Mouse (Mus musculus): ENCODE data around the gene Pdcd2. TPM values are rescaled to one million over a fixed set of nuclear protein-coding genes. Genes with fewer than 3 reads are reported as not detected.
A peak's percentile ranks its signal among the peaks of the same experiment; 100 is the strongest.

The Pdcd2 gene
- polyA plus RNA-seq, 1 experiment from 2014 or later, result 42.6 TPM

- 75% methylated on average over 4 of the region's 4 CpGs for WGBS
- peaks cover 3% of the 10 kb centered on the region; the same call in 1 of the 2 replicates for H3K27me3 ChIP-seq (ENCODE audit: control insufficient read depth, insufficient read depth, low read length)
- H3K9me3 ChIP-seq (replicated peaks; ENCODE audit: control insufficient read depth, low read length), result no peaks in the 10 kb centered on the region
- no peaks in the 10 kb centered on the region for H3K36me3 ChIP-seq (ENCODE audit: control insufficient read depth, insufficient read depth, low read length)
- no peaks in the 10 kb centered on the region for H3K4me1 ChIP-seq (ENCODE audit: control insufficient read depth, insufficient read depth, low read length)
- ATAC-seq (ENCODE audit: insufficient read depth, low FRiP score), result no peak
- H3K9ac ChIP-seq (ENCODE audit: low read length), result no peak overlapping the region
- H3K27ac ChIP-seq (ENCODE audit: low read length), result no peak overlapping the region
- H3K4me2 ChIP-seq (ENCODE audit: low read depth, low read length), result no peak overlapping the region
- no peak overlapping the region for H3K4me3 ChIP-seq (replicated peaks; ENCODE audit: low read length)
These were observed 13.2 kb upstream of the Pdcd2 start for GRCm38 (mm10) chr17:15540309-15540708.

GRCm38 (mm10) chr17:15536457-15536904 is 9.4 kb upstream of the Pdcd2 start:
- no peak for ATAC-seq (ENCODE audit: insufficient read depth, low FRiP score)
- Histone ChIP-seq H3K27ac (ENCODE audit: low read length) (no peak overlapping the region), H3K4me3 (replicated peaks; ENCODE audit: low read length) (peak overlapping the region; percentile 52), H3K4me2 (ENCODE audit: low read depth, low read length) (peak overlapping the region; percentile 77), H3K9ac (ENCODE audit: low read length) (peak overlapping the region; percentile 67), H3K36me3 (ENCODE audit: control insufficient read depth, insufficient read depth, low read length) (no peaks in the 10 kb centered on the region), H3K27me3 (ENCODE audit: control insufficient read depth, insufficient read depth, low read length) (peaks cover 3% of the 10 kb centered on the region; the same call in 1 of the 2 replicates), H3K4me1 (ENCODE audit: control insufficient read depth, insufficient read depth, low read length) (no peaks in the 10 kb centered on the region), H3K9me3 (replicated peaks; ENCODE audit: control insufficient read depth, low read length) (no peaks in the 10 kb centered on the region)
- WGBS, result 1% methylated on average over 33 of the region's 33 CpGs

GRCm38 (mm10) chr17:15535943-15536342 is 8.8 kb upstream of the Pdcd2 start:
- H3K4me1 ChIP-seq (ENCODE audit: control insufficient read depth, insufficient read depth, low read length), result no peaks in the 10 kb centered on the region
- H3K9ac ChIP-seq (ENCODE audit: low read length), result no peak overlapping the region
- WGBS, result 22% methylated on average over 8 of the region's 8 CpGs
- H3K27ac ChIP-seq (ENCODE audit: low read length), result no peak overlapping the region
- no peaks in the 10 kb centered on the region for H3K36me3 ChIP-seq (ENCODE audit: control insufficient read depth, insufficient read depth, low read length)
- no peak for ATAC-seq (ENCODE audit: insufficient read depth, low FRiP score)
- no peaks in the 10 kb centered on the region for H3K9me3 ChIP-seq (replicated peaks; ENCODE audit: control insufficient read depth, low read length)
- H3K4me2 ChIP-seq (ENCODE audit: low read depth, low read length), result peak overlapping the region; percentile 77
- H3K27me3 ChIP-seq (ENCODE audit: control insufficient read depth, insufficient read depth, low read length), result peaks cover 3% of the 10 kb centered on the region; the same call in 1 of the 2 replicates
- H3K4me3 ChIP-seq (replicated peaks; ENCODE audit: low read length), result peak overlapping the region; percentile 52

GRCm38 (mm10) chr17:15535162-15535800 is 8.2 kb upstream of the Pdcd2 start:
- Histone ChIP-seq H3K27ac (ENCODE audit: low read length) (no peak overlapping the region), H3K36me3 (ENCODE audit: control insufficient read depth, insufficient read depth, low read length) (no peaks in the 10 kb centered on the region), H3K27me3 (ENCODE audit: control insufficient read depth, insufficient read depth, low read length) (peaks cover 3% of the 10 kb centered on the region; the same call in 1 of the 2 replicates), H3K9me3 (replicated peaks; ENCODE audit: control insufficient read depth, low read length) (no peaks in the 10 kb centered on the region), H3K4me3 (replicated peaks; ENCODE audit: low read length) (no peak overlapping the region), H3K4me2 (ENCODE audit: low read depth, low read length) (no peak overlapping the region), H3K9ac (ENCODE audit: low read length) (no peak overlapping the region), H3K4me1 (ENCODE audit: control insufficient read depth, insufficient read depth, low read length) (no peaks in the 10 kb centered on the region)
- ATAC-seq (ENCODE audit: insufficient read depth, low FRiP score), result no peak
- WGBS, result 60% methylated on average over 11 of the region's 11 CpGs

GRCm38 (mm10) chr17:15530141-15530540 is 3.0 kb upstream of the Pdcd2 start:
- Histone ChIP-seq H3K9ac (ENCODE audit: low read length) (no peak overlapping the region), H3K27ac (ENCODE audit: low read length) (no peak overlapping the region), H3K4me3 (replicated peaks; ENCODE audit: low read length) (no peak overlapping the region), H3K27me3 (ENCODE audit: control insufficient read depth, insufficient read depth, low read length) (no peaks in the 10 kb centered on the region), H3K9me3 (replicated peaks; ENCODE audit: control insufficient read depth, low read length) (no peaks in the 10 kb centered on the region), H3K36me3 (ENCODE audit: control insufficient read depth, insufficient read depth, low read length) (0 out of 2 replicates have a peak, but pooled peaks cover 5% of the 10 kb centered on the region), H3K4me1 (ENCODE audit: control insufficient read depth, insufficient read depth, low read length) (peaks cover 14% of the 10 kb centered on the region), H3K4me2 (ENCODE audit: low read depth, low read length) (no peak overlapping the region)
- 10% methylated on average over 5 of the region's 5 CpGs for WGBS
- no peak for ATAC-seq (ENCODE audit: insufficient read depth, low FRiP score)

GRCm38 (mm10) chr17:15528887-15529286 is 1.8 kb upstream of the Pdcd2 start:
- no peak overlapping the region for H3K4me3 ChIP-seq (replicated peaks; ENCODE audit: low read length)
- H3K4me2 ChIP-seq (ENCODE audit: low read depth, low read length), result no peak overlapping the region
- H3K27ac ChIP-seq (ENCODE audit: low read length), result no peak overlapping the region
- no peak for ATAC-seq (ENCODE audit: insufficient read depth, low FRiP score)
- 68% methylated on average over 2 of the region's 2 CpGs for WGBS
- no peaks in the 10 kb centered on the region for H3K27me3 ChIP-seq (ENCODE audit: control insufficient read depth, insufficient read depth, low read length)
- peaks cover 14% of the 10 kb centered on the region for H3K4me1 ChIP-seq (ENCODE audit: control insufficient read depth, insufficient read depth, low read length)
- no peak overlapping the region for H3K9ac ChIP-seq (ENCODE audit: low read length)
- 0 out of 2 replicates have a peak, but pooled peaks cover 11% of the 10 kb centered on the region for H3K36me3 ChIP-seq (ENCODE audit: control insufficient read depth, insufficient read depth, low read length)
- no peaks in the 10 kb centered on the region for H3K9me3 ChIP-seq (replicated peaks; ENCODE audit: control insufficient read depth, low read length)

GRCm38 (mm10) chr17:15527811-15528136 is 673 bp upstream of the Pdcd2 start:
- Histone ChIP-seq H3K27ac (ENCODE audit: low read length) (peak overlapping the region; percentile 87; the same call in 1 of the 2 replicates), H3K4me1 (ENCODE audit: control insufficient read depth, insufficient read depth, low read length) (peaks cover 14% of the 10 kb centered on the region), H3K4me2 (ENCODE audit: low read depth, low read length) (peak overlapping the region; percentile 82), H3K9me3 (replicated peaks; ENCODE audit: control insufficient read depth, low read length) (no peaks in the 10 kb centered on the region), H3K4me3 (replicated peaks; ENCODE audit: low read length) (peak overlapping the region; percentile 83), H3K9ac (ENCODE audit: low read length) (peak overlapping the region; percentile 83), H3K36me3 (ENCODE audit: control insufficient read depth, insufficient read depth, low read length) (peaks cover 14% of the 10 kb centered on the region; the same call in 1 of the 2 replicates), H3K27me3 (ENCODE audit: control insufficient read depth, insufficient read depth, low read length) (no peaks in the 10 kb centered on the region)
- no peak for ATAC-seq (ENCODE audit: insufficient read depth, low FRiP score)
- WGBS, result 48% methylated on average over 3 of the region's 3 CpGs

- Histone ChIP-seq H3K27me3 (ENCODE audit: control insufficient read depth, insufficient read depth, low read length) (no peaks in the 10 kb centered on the region), H3K9me3 (replicated peaks; ENCODE audit: control insufficient read depth, low read length) (no peaks in the 10 kb centered on the region), H3K4me1 (ENCODE audit: control insufficient read depth, insufficient read depth, low read length) (peaks cover 14% of the 10 kb centered on the region), H3K36me3 (ENCODE audit: control insufficient read depth, insufficient read depth, low read length) (peaks cover 20% of the 10 kb centered on the region), H3K9ac (ENCODE audit: low read length) (peak overlapping the region; percentile 83), H3K4me3 (replicated peaks; ENCODE audit: low read length) (peak overlapping the region; percentile 83), H3K27ac (ENCODE audit: low read length) (0 out of 2 replicates have a peak overlapping the region, but pooled peaks have one; percentile 29), H3K4me2 (ENCODE audit: low read depth, low read length) (peak overlapping the region; percentile 82)
- no peak for ATAC-seq (ENCODE audit: insufficient read depth, low FRiP score)
- 8% methylated on average over 10 of the region's 10 CpGs for WGBS
These were observed 797 bp downstream of the Pdcd2 start for GRCm38 (mm10) chr17:15526304-15526703.

- 88% methylated on average over 1 of the region's 1 CpGs for WGBS
- H3K27ac ChIP-seq (ENCODE audit: low read length), result no peak overlapping the region
- H3K4me1 ChIP-seq (ENCODE audit: control insufficient read depth, insufficient read depth, low read length), result no peaks in the 10 kb centered on the region
- no peak overlapping the region for H3K9ac ChIP-seq (ENCODE audit: low read length)
- no peaks in the 10 kb centered on the region for H3K9me3 ChIP-seq (replicated peaks; ENCODE audit: control insufficient read depth, low read length)
- H3K36me3 ChIP-seq (ENCODE audit: control insufficient read depth, insufficient read depth, low read length), result peaks cover 30% of the 10 kb centered on the region
- no peaks in the 10 kb centered on the region for H3K27me3 ChIP-seq (ENCODE audit: control insufficient read depth, insufficient read depth, low read length)
- H3K4me2 ChIP-seq (ENCODE audit: low read depth, low read length), result no peak overlapping the region
- ATAC-seq (ENCODE audit: insufficient read depth, low FRiP score), result no peak
- no peak overlapping the region for H3K4me3 ChIP-seq (replicated peaks; ENCODE audit: low read length)
These were observed 8.3 kb downstream of the Pdcd2 start for GRCm38 (mm10) chr17:15518766-15519165.
